Mouse (Mus musculus) brown adipose tissue, adult 24 weeks (tissue): Measurements from ENCODE around the gene Hip1. TPM values are rescaled to one million over a fixed set of nuclear protein-coding genes. Genes with fewer than 3 reads are reported as not detected.

Experiments
- H3K27ac ChIP-seq: fragments of 200-500 bp; replicated peaks from 2 replicates; pipeline ENCODE4 v1.5.1; 2012; ENCODE audit warnings: low read depth, mild to moderate bottlenecking, low read length
- H3K4me1 ChIP-seq: fragments of 200-500 bp; 2 replicates; pipeline ENCODE4 v1.6.1; 2012; ENCODE audit warnings: low read length, mixed read lengths; ENCODE audit not compliant: control insufficient read depth, insufficient read depth, insufficient read length
- H3K4me3 ChIP-seq: fragments of 200-500 bp; 2 replicates; pipeline ENCODE4 v1.5.1; 2012; ENCODE audit warnings: low read depth, mild to moderate bottlenecking, low read length, moderate library complexity; ENCODE audit not compliant: insufficient read depth
- polyA plus RNA-seq: library from polyadenylated mRNA; stranded (reverse); fragments of >200 nt; gene quantifications from 2 replicates; pipeline ENCODE4 v1.2.4, GENCODE M21; 2012; ENCODE audit not compliant: missing spikeins, insufficient read depth, insufficient read length

The Hip1 gene
- polyA plus RNA-seq, 1 experiment, result 7.9 TPM

DNA sequence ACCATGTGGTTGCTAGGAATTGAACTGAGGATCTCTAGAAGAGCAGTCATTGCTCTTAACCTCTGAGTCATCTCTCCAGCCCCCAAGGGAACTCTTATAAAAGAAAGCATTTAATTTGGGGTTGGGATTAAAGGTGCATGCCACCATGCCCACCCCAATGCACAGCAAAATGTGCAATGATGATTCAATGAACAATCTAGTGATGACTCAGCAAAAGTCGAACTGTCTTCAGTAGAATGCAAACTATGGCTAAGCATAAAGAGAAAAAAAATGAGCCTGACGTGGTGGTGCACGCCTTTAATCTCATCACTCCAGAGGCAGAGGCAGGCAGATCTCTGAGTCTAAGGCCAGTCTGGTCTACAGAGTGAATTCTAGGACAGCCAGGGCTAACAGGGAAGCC lies 182.3 kb downstream of the Hip1 start:
- H3K4me3 ChIP-seq, result no peak overlapping the region
- H3K27ac ChIP-seq, result no peak overlapping the region
- no peaks in the 10 kb centered on the region for H3K4me1 ChIP-seq

DNA sequence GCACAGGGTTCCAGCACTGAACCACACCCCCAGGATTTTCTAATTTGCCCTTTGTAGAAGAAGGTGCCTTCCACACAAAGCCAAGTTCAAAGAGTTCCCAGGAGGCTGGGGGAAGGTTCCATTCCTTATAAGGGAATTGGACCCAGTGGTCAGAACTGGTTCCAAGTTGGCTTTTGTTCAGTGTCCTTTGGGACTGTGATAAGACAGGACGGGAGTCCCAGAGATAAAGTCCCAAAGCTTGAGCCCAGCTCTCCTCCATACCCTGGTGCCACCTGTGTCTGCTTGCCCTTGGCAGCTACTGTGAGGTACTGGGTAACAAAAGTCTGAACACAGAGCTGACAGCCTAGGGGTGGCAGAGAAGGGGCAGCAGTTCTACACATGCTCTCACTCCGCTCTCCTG lies 185.1 kb downstream of the Hip1 start:
- no peaks in the 10 kb centered on the region for H3K4me1 ChIP-seq
- H3K27ac ChIP-seq, result no peak overlapping the region
- H3K4me3 ChIP-seq, result no peak overlapping the region

DNA sequence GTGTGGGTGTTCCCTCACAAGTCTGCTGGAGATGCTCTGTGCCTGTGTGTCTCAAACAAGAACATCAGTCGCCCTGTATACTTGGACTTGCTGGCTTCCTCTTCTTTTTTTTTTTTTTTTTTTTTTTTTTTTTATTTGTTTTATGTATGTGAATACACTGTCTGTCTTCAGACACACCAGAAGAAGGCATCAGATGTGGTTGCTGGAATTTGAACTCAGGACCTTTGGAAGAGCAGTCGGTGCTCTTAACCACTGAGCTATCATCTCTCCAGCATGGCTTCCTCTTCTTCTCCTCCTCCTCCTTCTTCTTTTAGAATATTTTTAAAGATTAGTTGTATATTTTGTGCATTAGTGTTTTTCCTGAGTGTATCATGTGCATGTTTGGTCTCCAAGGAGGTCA lies 187.4 kb downstream of the Hip1 start:
- Histone ChIP-seq H3K27ac (no peak overlapping the region), H3K4me1 (no peaks in the 10 kb centered on the region), H3K4me3 (no peak overlapping the region)

Other genes with a start within 250 kb of the Hip1 start
- not detected in 2 replicates for gene Fkbp6, start 195.1 kb downstream of the Hip1 start, polyA plus RNA-seq
- gene Trim50, start 191.8 kb downstream of the Hip1 start, polyA plus RNA-seq, result not detected in 2 replicates
- gene Nsun5, start 175.2 kb downstream of the Hip1 start, polyA plus RNA-seq, result 7.3 and 12.6 TPM in 2 replicates
- gene Pom121, start 150.6 kb downstream of the Hip1 start, polyA plus RNA-seq, result 7.6 and 8.9 TPM in 2 replicates
- gene Ccl26, start 18.4 kb upstream of the Hip1 start, polyA plus RNA-seq, result not detected in 2 replicates
- gene Ccl24, start 27.9 kb upstream of the Hip1 start, polyA plus RNA-seq, result 4.9 and 13.4 TPM in 2 replicates
- gene Rhbdd2, start 87.5 kb upstream of the Hip1 start, polyA plus RNA-seq, result 11.7 and 21.0 TPM in 2 replicates
- 138 and 156 TPM in 2 replicates for gene Por, start 124.9 kb upstream of the Hip1 start, polyA plus RNA-seq
- 131 and 304 TPM in 2 replicates for gene Tmem120a, start 199.3 kb upstream of the Hip1 start, polyA plus RNA-seq
- gene Styxl1, start 233.3 kb upstream of the Hip1 start, polyA plus RNA-seq, result not detected in 2 replicates
- gene Mdh2, start 233.4 kb upstream of the Hip1 start, polyA plus RNA-seq, result 1,985 and 2,008 TPM in 2 replicates